Mouse (Mus musculus): Measurements from ENCODE around the gene Rbm7. TPM values are rescaled to one million over a fixed set of nuclear protein-coding genes. Genes with fewer than 3 reads are reported as not detected.
"Not testable (repeated sequence)": the region's sequence is repeated elsewhere in the genome, so short reads cannot be mapped to it uniquely, and the experiment has no call there.

Rbm7 gene
- 123 and 126 TPM in 2 replicates for polyA plus RNA-seq (2014; fragmentation: Nextera tagmentation; extraction: Ambion mirVana)

- Histone ChIP-seq H3K4me1 (ENCODE audit: control insufficient read depth, insufficient read depth, low read length) (peaks cover 13% of the 10 kb centered on the region), H3K4me3 (ENCODE audit: low read depth, low read length) (peak within 1 kb of the TSS; percentile 87), H3K36me3 (ENCODE audit: control insufficient read depth, insufficient read depth, low read length) (peaks cover 16% of the 10 kb centered on the region), H3K27me3 (ENCODE audit: control insufficient read depth, insufficient read depth, low read length) (no peaks in the 10 kb centered on the region), H3K27ac (ENCODE audit: low read depth, low read length) (peak within 1 kb of the TSS; percentile 75), H3K9ac (ENCODE audit: low read length) (peak within 1 kb of the TSS; percentile 91), H3K4me2 (peak within 1 kb of the TSS; percentile 81), H3K9me3 (ENCODE audit: control insufficient read depth, low read length) (no peaks in the 10 kb centered on the region)
- ATAC-seq (ENCODE audit: low FRiP score): peak; percentile 100
- WGBS: under 1% methylated on average over 70 of the region's 72 CpGs
- DNase-seq (ENCODE audit: low spot score, missing footprints): peak; percentile 100
Observed at GRCm38 (mm10) chr9:48494817-48495547, at the start of gene Rbm7, which contains the start of gene Gm5617. Gene Rbm7, minus strand, starts transcription at chr9:48495299. Gene Gm5617, plus strand, starts transcription at chr9:48495442.

- peaks cover 2% of the 10 kb centered on the region; the same call in 1 of the 2 replicates for H3K4me1 ChIP-seq (ENCODE audit: control insufficient read depth, insufficient read depth, low read length)
- no peak overlapping the region for H3K9ac ChIP-seq (ENCODE audit: low read length)
- 12% methylated on average over 12 of the region's 12 CpGs for WGBS
- H3K36me3 ChIP-seq (ENCODE audit: control insufficient read depth, insufficient read depth, low read length): no peaks in the 10 kb centered on the region
- peak overlapping the region; percentile 49 for H3K4me2 ChIP-seq
- ATAC-seq (ENCODE audit: low FRiP score) (no peak), DNase-seq (ENCODE audit: low spot score, missing footprints) (peak; percentile 93)
- no peaks in the 10 kb centered on the region for H3K27me3 ChIP-seq (ENCODE audit: control insufficient read depth, insufficient read depth, low read length)
- H3K4me3 ChIP-seq (ENCODE audit: low read depth, low read length): peak overlapping the region; percentile 11; the same call in 1 of the 2 replicates
- H3K9me3 ChIP-seq (ENCODE audit: control insufficient read depth, low read length): peaks cover 5% of the 10 kb centered on the region; the same call in 1 of the 2 replicates
- no peak overlapping the region for H3K27ac ChIP-seq (ENCODE audit: low read depth, low read length)
Observed at GRCm38 (mm10) chr9:48538688-48539087, 43.6 kb upstream of the Rbm7 start.

GRCm38 (mm10) chr9:48538044-48538645 lies 43.0 kb upstream of the Rbm7 start:
- H3K9ac ChIP-seq (ENCODE audit: low read length): 0 out of 2 replicates have a peak overlapping the region, but pooled peaks have one; percentile 12
- no peak for ATAC-seq (ENCODE audit: low FRiP score)
- no peaks in the 10 kb centered on the region for H3K27me3 ChIP-seq (ENCODE audit: control insufficient read depth, insufficient read depth, low read length)
- peak overlapping the region; percentile 11; the same call in 1 of the 2 replicates for H3K4me3 ChIP-seq (ENCODE audit: low read depth, low read length)
- H3K4me1 ChIP-seq (ENCODE audit: control insufficient read depth, insufficient read depth, low read length): peaks cover 2% of the 10 kb centered on the region; the same call in 1 of the 2 replicates
- 2% methylated on average over 17 of the region's 17 CpGs for WGBS
- H3K4me2 ChIP-seq: peak overlapping the region; percentile 49
- no peak overlapping the region for H3K27ac ChIP-seq (ENCODE audit: low read depth, low read length)
- peak; percentile 90 for DNase-seq (ENCODE audit: low spot score, missing footprints)
- no peaks in the 10 kb centered on the region for H3K36me3 ChIP-seq (ENCODE audit: control insufficient read depth, insufficient read depth, low read length)
- H3K9me3 ChIP-seq (ENCODE audit: control insufficient read depth, low read length): peaks cover 5% of the 10 kb centered on the region; the same call in 1 of the 2 replicates

- H3K27ac ChIP-seq (ENCODE audit: low read depth, low read length); H3K4me2 ChIP-seq; H3K36me3 ChIP-seq (ENCODE audit: control insufficient read depth, insufficient read depth, low read length); ATAC-seq (ENCODE audit: low FRiP score); H3K9me3 ChIP-seq (ENCODE audit: control insufficient read depth, low read length); H3K27me3 ChIP-seq (ENCODE audit: control insufficient read depth, insufficient read depth, low read length); H3K9ac ChIP-seq (ENCODE audit: low read length); H3K4me3 ChIP-seq (ENCODE audit: low read depth, low read length); H3K4me1 ChIP-seq (ENCODE audit: control insufficient read depth, insufficient read depth, low read length): not testable (repeated sequence)
- 48% methylated on average over 1 of the region's 1 CpGs for WGBS
- peak; percentile 85 for DNase-seq (ENCODE audit: low spot score, missing footprints)
Observed at GRCm38 (mm10) chr9:48537616-48538015, 42.5 kb upstream of the Rbm7 start.

GRCm38 (mm10) chr9:48536414-48536813 lies 41.3 kb upstream of the Rbm7 start:
- peaks cover 2% of the 10 kb centered on the region; the same call in 1 of the 2 replicates for H3K4me1 ChIP-seq (ENCODE audit: control insufficient read depth, insufficient read depth, low read length)
- H3K36me3 ChIP-seq (ENCODE audit: control insufficient read depth, insufficient read depth, low read length): no peaks in the 10 kb centered on the region
- H3K9me3 ChIP-seq (ENCODE audit: control insufficient read depth, low read length): no peaks in the 10 kb centered on the region
- no peaks in the 10 kb centered on the region for H3K27me3 ChIP-seq (ENCODE audit: control insufficient read depth, insufficient read depth, low read length)
- peak; percentile 79 for DNase-seq (ENCODE audit: low spot score, missing footprints)
- H3K4me3 ChIP-seq (ENCODE audit: low read depth, low read length): no peak overlapping the region
- H3K27ac ChIP-seq (ENCODE audit: low read depth, low read length): no peak overlapping the region
- no peak overlapping the region for H3K4me2 ChIP-seq
- 63% methylated on average over 1 of the region's 1 CpGs for WGBS
- H3K9ac ChIP-seq (ENCODE audit: low read length): no peak overlapping the region
- ATAC-seq (ENCODE audit: low FRiP score): no peak

- no peaks in the 10 kb centered on the region for H3K9me3 ChIP-seq (ENCODE audit: control insufficient read depth, low read length)
- ATAC-seq (ENCODE audit: low FRiP score): no peak
Observed at GRCm38 (mm10) chr9:48532730-48533129, 37.6 kb upstream of the Rbm7 start.

GRCm38 (mm10) chr9:48532203-48532602 lies 37.1 kb upstream of the Rbm7 start:
- no peak overlapping the region for H3K4me3 ChIP-seq (ENCODE audit: low read depth, low read length)
- no peak overlapping the region for H3K27ac ChIP-seq (ENCODE audit: low read depth, low read length)
- no peak overlapping the region for H3K9ac ChIP-seq (ENCODE audit: low read length)
- no peaks in the 10 kb centered on the region for H3K4me1 ChIP-seq (ENCODE audit: control insufficient read depth, insufficient read depth, low read length)
- DNase-seq (ENCODE audit: low spot score, missing footprints): peak; percentile 79
- H3K36me3 ChIP-seq (ENCODE audit: control insufficient read depth, insufficient read depth, low read length): no peaks in the 10 kb centered on the region
- H3K9me3 ChIP-seq (ENCODE audit: control insufficient read depth, low read length): no peaks in the 10 kb centered on the region
- H3K4me2 ChIP-seq: no peak overlapping the region
- H3K27me3 ChIP-seq (ENCODE audit: control insufficient read depth, insufficient read depth, low read length): no peaks in the 10 kb centered on the region
- 71% methylated on average over 3 of the region's 3 CpGs for WGBS
- ATAC-seq (ENCODE audit: low FRiP score): no peak

More at GRCm38 (mm10) chr9:48532730-48533129, 37.6 kb upstream of the Rbm7 start:
- 90% methylated on average over 2 of the region's 2 CpGs for WGBS
- Histone ChIP-seq H3K4me1 (ENCODE audit: control insufficient read depth, insufficient read depth, low read length) (no peaks in the 10 kb centered on the region), H3K27me3 (ENCODE audit: control insufficient read depth, insufficient read depth, low read length) (no peaks in the 10 kb centered on the region), H3K27ac (ENCODE audit: low read depth, low read length) (no peak overlapping the region), H3K9ac (ENCODE audit: low read length) (no peak overlapping the region), H3K36me3 (ENCODE audit: control insufficient read depth, insufficient read depth, low read length) (no peaks in the 10 kb centered on the region), H3K4me3 (ENCODE audit: low read depth, low read length) (no peak overlapping the region), H3K4me2 (no peak overlapping the region)
- no peak for DNase-seq (ENCODE audit: low spot score, missing footprints)

- Histone ChIP-seq H3K9ac (ENCODE audit: low read length) (no peak overlapping the region), H3K27me3 (ENCODE audit: control insufficient read depth, insufficient read depth, low read length) (no peaks in the 10 kb centered on the region), H3K4me1 (ENCODE audit: control insufficient read depth, insufficient read depth, low read length) (no peaks in the 10 kb centered on the region), H3K9me3 (ENCODE audit: control insufficient read depth, low read length) (no peaks in the 10 kb centered on the region), H3K27ac (ENCODE audit: low read depth, low read length) (no peak overlapping the region), H3K4me3 (ENCODE audit: low read depth, low read length) (no peak overlapping the region), H3K4me2 (no peak overlapping the region), H3K36me3 (ENCODE audit: control insufficient read depth, insufficient read depth, low read length) (no peaks in the 10 kb centered on the region)
- ATAC-seq (ENCODE audit: low FRiP score): no peak
- DNase-seq (ENCODE audit: low spot score, missing footprints): no peak
- 88% methylated on average over 4 of the region's 4 CpGs for WGBS
Observed at GRCm38 (mm10) chr9:48531294-48531693, 36.2 kb upstream of the Rbm7 start.

GRCm38 (mm10) chr9:48526520-48526919 lies 31.4 kb upstream of the Rbm7 start:
- Histone ChIP-seq H3K4me1 (ENCODE audit: control insufficient read depth, insufficient read depth, low read length) (no peaks in the 10 kb centered on the region), H3K27me3 (ENCODE audit: control insufficient read depth, insufficient read depth, low read length) (no peaks in the 10 kb centered on the region), H3K4me2 (no peak overlapping the region), H3K4me3 (ENCODE audit: low read depth, low read length) (no peak overlapping the region), H3K9ac (ENCODE audit: low read length) (no peak overlapping the region), H3K27ac (ENCODE audit: low read depth, low read length) (no peak overlapping the region), H3K36me3 (ENCODE audit: control insufficient read depth, insufficient read depth, low read length) (no peaks in the 10 kb centered on the region), H3K9me3 (ENCODE audit: control insufficient read depth, low read length) (no peaks in the 10 kb centered on the region)
- ATAC-seq (ENCODE audit: low FRiP score) (no peak), DNase-seq (ENCODE audit: low spot score, missing footprints) (peak; percentile 6)
- 89% methylated on average over 4 of the region's 4 CpGs for WGBS

All from midbrain, embryonic 11.5 days (tissue).